Mouse (Mus musculus): Measurements from ENCODE around the gene Gm49378. TPM values are rescaled to one million over a fixed set of nuclear protein-coding genes. Genes with fewer than 3 reads are reported as not detected.
A peak's percentile ranks its signal among the peaks of the same experiment; 100 is the strongest.

Gm49378 gene
- polyA plus RNA-seq, 1 experiment from 2014 or later = 1.4 TPM

DNA sequence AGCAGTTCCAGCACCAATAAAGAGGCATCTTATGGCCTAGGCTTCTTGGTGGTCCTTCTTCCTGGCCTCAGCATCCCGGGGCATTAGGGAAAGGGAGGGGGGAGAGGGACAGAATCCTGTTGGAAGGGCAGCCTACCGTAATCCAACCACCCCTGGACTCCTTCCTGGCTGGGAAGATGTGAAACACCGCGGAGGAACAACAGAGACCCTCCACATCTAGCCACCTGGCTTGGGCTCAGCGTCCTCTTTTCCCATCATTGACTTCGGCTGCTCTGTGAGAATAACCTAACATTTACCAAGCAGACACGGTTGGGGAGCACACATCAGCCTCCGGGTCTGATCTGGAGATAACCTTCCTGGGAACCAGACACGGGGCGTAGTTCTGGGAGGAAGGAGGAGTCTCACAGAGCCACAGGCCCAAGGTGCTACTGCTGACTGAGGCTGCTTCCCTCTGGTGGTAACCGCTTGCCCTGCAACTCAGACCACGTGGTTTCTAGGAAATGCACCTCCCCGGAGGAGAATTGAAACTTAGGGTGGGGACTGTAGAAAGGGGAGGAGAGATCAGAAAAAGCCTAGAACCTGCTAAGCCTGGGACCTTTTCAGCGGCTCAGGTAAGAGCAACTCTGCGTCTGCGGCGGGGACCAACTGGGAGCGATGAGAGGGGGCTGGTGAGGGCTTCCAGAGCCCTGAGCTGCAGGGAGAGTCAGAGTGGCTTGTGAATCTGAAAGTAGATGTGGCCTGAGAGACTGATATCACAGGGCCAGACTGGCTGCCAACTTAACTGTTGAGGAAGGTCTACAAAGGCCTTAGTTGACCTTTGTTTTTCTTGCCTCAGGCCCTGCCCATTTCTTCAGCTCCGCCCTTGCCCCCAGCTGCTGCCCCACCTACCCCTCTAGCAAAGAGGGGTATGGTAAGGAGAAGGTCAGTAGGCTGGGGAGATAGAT is 33.8 kb downstream of the Gm49378 start:
- ATAC-seq (ENCODE audit: low read depth) (peak; percentile 93), DNase-seq (peak; percentile 94)
- no peaks in the 10 kb centered on the region for H3K9me3 ChIP-seq (replicated peaks)
- H3K9ac ChIP-seq = peak overlapping the region; percentile 78
- peaks cover 88% of the 10 kb centered on the region for H3K36me3 ChIP-seq
- H3K4me1 ChIP-seq (replicated peaks) = peaks cover 65% of the 10 kb centered on the region
- H3K4me3 ChIP-seq (replicated peaks) = peak overlapping the region; percentile 64
- peak overlapping the region; percentile 85 for H3K4me2 ChIP-seq
- peak overlapping the region; percentile 92 for H3K27ac ChIP-seq
- 11% methylated on average over 19 of the region's 19 CpGs for WGBS (ENCODE audit: insufficient replicate concordance)
- no peaks in the 10 kb centered on the region for H3K27me3 ChIP-seq

DNA sequence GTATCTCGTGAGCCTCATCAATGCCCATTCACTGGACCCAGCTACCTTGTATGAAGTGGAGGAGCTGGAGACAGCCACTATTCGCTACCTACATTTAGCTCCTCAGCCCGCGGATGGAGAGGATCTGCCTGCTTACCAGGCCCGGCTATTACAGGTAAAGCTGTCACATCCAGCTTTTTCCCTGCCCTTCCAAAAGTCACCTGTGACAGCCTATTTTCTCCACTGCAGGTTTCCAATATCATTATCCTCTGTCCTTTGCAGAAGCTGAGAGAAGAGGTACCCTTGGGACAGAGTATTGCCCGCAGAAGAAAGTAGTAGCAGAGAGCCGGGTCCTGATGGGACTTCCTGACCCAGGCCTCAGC is 34.4 kb downstream of the Gm49378 start, which contains the start of gene Irf9:
Gene Irf9, plus strand, starts transcription at position 301 of the 362 bp plus-strand sequence.
- no peak for DNase-seq
- 78% methylated on average over 7 of the region's 7 CpGs for WGBS (ENCODE audit: insufficient replicate concordance)
- no peak for ATAC-seq (ENCODE audit: low read depth)
- peak within 1 kb of the TSS; percentile 78 for H3K9ac ChIP-seq
- peak within 1 kb of the TSS; percentile 85 for H3K4me2 ChIP-seq
- H3K4me1 ChIP-seq (replicated peaks) = peaks cover 60% of the 10 kb centered on the region
- H3K9me3 ChIP-seq (replicated peaks) = no peaks in the 10 kb centered on the region
- H3K4me3 ChIP-seq (replicated peaks) = peak within 1 kb of the TSS; percentile 64
- peaks cover 88% of the 10 kb centered on the region for H3K36me3 ChIP-seq
- H3K27me3 ChIP-seq = no peaks in the 10 kb centered on the region
- peak within 1 kb of the TSS; percentile 92 for H3K27ac ChIP-seq

GRCm38 (mm10) chr14:55598521-55599390 is 38.9 kb downstream of the Gm49378 start:
- Histone ChIP-seq H3K4me3 (replicated peaks) (no peak overlapping the region), H3K36me3 (peaks cover 96% of the 10 kb centered on the region), H3K27ac (no peak overlapping the region), H3K27me3 (no peaks in the 10 kb centered on the region), H3K9ac (no peak overlapping the region), H3K4me1 (replicated peaks) (peaks cover 22% of the 10 kb centered on the region), H3K9me3 (replicated peaks) (no peaks in the 10 kb centered on the region), H3K4me2 (no peak overlapping the region)
- ATAC-seq (ENCODE audit: low read depth) (no peak), DNase-seq (no peak)
- 89% methylated on average over 21 of the region's 21 CpGs for WGBS (ENCODE audit: insufficient replicate concordance)

DNA sequence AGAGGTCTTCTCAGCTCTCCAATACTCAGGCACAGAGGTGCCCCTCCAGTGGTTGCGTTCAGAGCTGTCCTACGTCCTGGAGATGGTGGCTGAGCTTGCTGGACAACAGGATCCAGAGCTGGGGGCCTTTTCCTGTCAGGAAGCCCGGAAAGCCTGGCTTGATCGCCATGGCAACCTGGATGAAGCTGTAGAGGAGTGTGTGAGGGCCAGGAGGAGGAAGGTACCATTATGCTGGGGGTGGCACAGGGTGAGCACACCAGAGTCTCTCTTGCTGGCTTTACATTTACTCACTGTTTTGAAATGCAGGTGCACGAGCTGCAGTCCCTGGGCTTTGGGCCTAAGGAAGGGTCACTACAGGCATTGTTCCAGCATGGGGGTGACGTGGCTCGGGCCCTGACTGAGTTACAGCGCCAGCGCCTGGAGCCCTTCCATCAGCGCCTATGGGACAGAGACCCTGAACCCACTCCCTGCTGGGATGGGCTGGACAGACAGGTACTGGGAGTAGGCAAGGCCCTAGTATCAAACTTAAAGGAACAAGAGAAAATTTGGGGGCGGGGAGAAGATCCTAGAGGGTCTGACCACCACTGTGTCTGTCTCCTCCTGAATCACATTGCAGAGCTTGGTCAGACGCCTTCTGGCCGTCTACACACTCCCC is 41.5 kb downstream of the Gm49378 start:
- Histone ChIP-seq H3K4me2 (no peak overlapping the region), H3K4me1 (replicated peaks) (peaks cover 22% of the 10 kb centered on the region), H3K27me3 (no peaks in the 10 kb centered on the region), H3K27ac (no peak overlapping the region), H3K36me3 (peaks cover 76% of the 10 kb centered on the region), H3K9me3 (replicated peaks) (no peaks in the 10 kb centered on the region), H3K4me3 (replicated peaks) (no peak overlapping the region), H3K9ac (no peak overlapping the region)
- WGBS (ENCODE audit: insufficient replicate concordance) = 81% methylated on average over 13 of the region's 13 CpGs
- DNase-seq = no peak
- ATAC-seq (ENCODE audit: low read depth) = no peak

DNA sequence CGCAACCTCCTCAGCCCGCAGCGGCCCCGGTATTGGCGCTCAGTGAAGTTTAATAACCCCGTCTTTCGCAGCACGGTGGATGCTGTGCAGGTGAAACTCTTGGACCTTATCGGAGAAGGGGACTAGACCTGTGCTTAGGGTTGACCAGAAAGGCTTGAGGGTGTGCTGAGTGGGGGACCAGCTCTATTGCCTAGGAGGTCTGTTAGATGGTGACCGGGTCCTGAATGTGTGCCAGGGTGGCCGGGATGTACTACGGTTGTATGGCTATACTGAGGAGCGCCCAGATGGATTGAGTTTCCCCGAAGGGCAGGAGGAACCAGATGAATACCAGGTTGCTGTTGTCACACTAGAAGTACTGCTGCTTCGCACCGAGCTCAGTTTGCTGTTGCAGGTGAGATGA is 45.5 kb downstream of the Gm49378 start:
- Histone ChIP-seq H3K9ac (peak overlapping the region; percentile 95), H3K9me3 (replicated peaks) (no peaks in the 10 kb centered on the region), H3K27ac (peak overlapping the region; percentile 99), H3K27me3 (no peaks in the 10 kb centered on the region), H3K4me2 (peak overlapping the region; percentile 88), H3K4me1 (replicated peaks) (peaks cover 51% of the 10 kb centered on the region), H3K4me3 (replicated peaks) (peak overlapping the region; percentile 92), H3K36me3 (peaks cover 61% of the 10 kb centered on the region)
- ATAC-seq (ENCODE audit: low read depth) = no peak
- DNase-seq = no peak
- WGBS (ENCODE audit: insufficient replicate concordance) = 6% methylated on average over 16 of the region's 16 CpGs

- DNase-seq (peak; percentile 95), ATAC-seq (ENCODE audit: low read depth) (peak; percentile 90)
- H3K27ac ChIP-seq = peak within 1 kb of the TSS; percentile 99
- H3K4me1 ChIP-seq (replicated peaks) = peaks cover 59% of the 10 kb centered on the region
- peak within 1 kb of the TSS; percentile 95 for H3K9ac ChIP-seq
- no peaks in the 10 kb centered on the region for H3K9me3 ChIP-seq (replicated peaks)
- under 1% methylated on average over 33 of the region's 33 CpGs for WGBS (ENCODE audit: insufficient replicate concordance)
- H3K4me2 ChIP-seq = peak within 1 kb of the TSS; percentile 88
- H3K36me3 ChIP-seq = peaks cover 57% of the 10 kb centered on the region
- H3K4me3 ChIP-seq (replicated peaks) = peak within 1 kb of the TSS; percentile 92
- no peaks in the 10 kb centered on the region for H3K27me3 ChIP-seq
Observed at GRCm38 (mm10) chr14:55591331-55591891, 46.3 kb downstream of the Gm49378 start, which contains the start of gene Rnf31. Gene Rnf31 (plus strand): TSS chr14:55591708.

- Histone ChIP-seq H3K27me3 (no peaks in the 10 kb centered on the region), H3K36me3 (peaks cover 51% of the 10 kb centered on the region), H3K27ac (peak within 1 kb of the TSS; percentile 99), H3K4me3 (replicated peaks) (peak within 1 kb of the TSS; percentile 92), H3K4me2 (peak within 1 kb of the TSS; percentile 88), H3K9me3 (replicated peaks) (no peaks in the 10 kb centered on the region), H3K9ac (peak within 1 kb of the TSS; percentile 95), H3K4me1 (replicated peaks) (peaks cover 65% of the 10 kb centered on the region)
- WGBS (ENCODE audit: insufficient replicate concordance) = under 1% methylated on average over 22 of the region's 22 CpGs
- ATAC-seq (ENCODE audit: low read depth) = peak; percentile 86
- peak; percentile 89 for DNase-seq
Observed at GRCm38 (mm10) chr14:55590748-55591330, 46.9 kb downstream of the Gm49378 start, which contains the start of gene Psme2. Gene Psme2 (minus strand): TSS chr14:55591113.

DNA sequence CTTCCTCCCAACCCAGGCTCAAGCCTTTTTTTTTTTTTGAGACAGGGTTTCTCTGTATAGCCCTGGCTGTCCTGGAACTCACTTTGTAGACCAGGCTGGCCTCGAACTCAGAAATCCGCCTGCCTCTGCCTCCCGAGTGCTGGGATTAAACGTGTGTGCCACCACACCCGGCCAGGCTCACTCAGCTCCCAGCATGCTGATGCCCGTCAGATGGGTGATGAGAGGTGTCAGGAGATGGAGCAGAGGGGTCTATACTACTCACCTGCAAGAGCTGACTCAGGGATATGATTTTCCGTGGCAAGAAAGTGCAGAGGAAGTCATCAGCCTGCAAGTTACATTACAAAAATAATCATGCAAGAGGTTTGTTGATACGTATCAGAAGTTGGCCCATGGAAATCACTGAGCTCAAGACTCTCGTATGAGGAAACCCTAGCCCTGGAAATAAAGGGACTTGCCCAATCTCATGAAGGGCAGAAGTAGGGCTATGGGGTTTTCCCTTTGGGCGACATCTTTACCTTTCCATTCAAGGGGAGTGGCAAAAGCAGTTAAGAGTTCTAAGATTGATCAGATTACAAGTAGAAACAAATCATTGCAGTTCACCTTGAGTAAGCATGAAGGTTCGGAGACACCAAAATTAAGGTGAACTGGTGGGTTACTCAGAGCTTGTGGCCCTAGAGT is 47.8 kb downstream of the Gm49378 start:
- H3K9ac ChIP-seq = peak overlapping the region; percentile 95
- 64% methylated on average over 11 of the region's 11 CpGs for WGBS (ENCODE audit: insufficient replicate concordance)
- no peaks in the 10 kb centered on the region for H3K27me3 ChIP-seq
- ATAC-seq (ENCODE audit: low read depth) (no peak), DNase-seq (no peak)
- H3K4me2 ChIP-seq = peak overlapping the region; percentile 88
- peaks cover 72% of the 10 kb centered on the region for H3K4me1 ChIP-seq (replicated peaks)
- peak overlapping the region; percentile 99 for H3K27ac ChIP-seq
- H3K36me3 ChIP-seq = peaks cover 42% of the 10 kb centered on the region
- H3K4me3 ChIP-seq (replicated peaks) = peak overlapping the region; percentile 92
- H3K9me3 ChIP-seq (replicated peaks) = no peaks in the 10 kb centered on the region

DNA sequence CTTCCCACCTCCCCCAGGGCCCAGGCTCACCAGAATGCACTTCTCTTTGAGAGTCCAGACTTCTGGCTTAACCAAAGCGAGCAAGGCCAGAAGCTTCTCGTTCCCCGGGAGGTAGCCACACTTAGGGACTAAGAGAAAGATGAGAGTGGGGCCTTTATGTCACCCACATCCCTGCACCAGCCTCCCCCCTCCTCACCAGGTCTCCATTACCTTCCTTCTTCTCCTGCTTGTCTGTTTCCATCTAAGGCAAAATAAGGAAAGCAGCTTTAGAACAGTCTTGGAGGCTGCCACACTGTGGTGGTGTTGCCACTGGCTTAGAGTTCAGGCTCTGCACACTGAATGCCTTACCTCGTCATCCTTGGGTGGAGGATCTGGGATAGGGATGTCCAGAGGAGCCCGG is 48.4 kb downstream of the Gm49378 start:
- ATAC-seq (ENCODE audit: low read depth) = no peak
- peak overlapping the region; percentile 6; the same call in 1 of the 2 replicates for H3K9ac ChIP-seq

DNA sequence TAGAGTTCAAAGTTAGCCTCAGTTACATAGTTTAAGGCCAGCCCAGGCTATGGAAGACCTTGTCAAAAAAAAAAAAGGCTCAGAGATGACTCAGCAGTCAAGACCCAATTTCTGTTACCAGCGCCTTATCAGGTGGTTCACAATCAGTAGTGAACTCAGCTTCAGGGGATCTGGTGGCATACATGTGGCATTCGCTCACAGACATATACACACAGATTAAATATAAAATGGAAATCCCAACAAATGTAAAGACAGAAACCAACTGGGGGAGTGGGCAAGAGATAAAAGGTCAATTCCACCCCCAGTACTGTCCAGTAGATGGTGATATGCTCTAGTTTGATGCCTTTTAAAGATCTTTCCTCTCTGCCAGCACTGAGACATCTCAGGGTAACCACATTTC is 51.5 kb downstream of the Gm49378 start:
- Histone ChIP-seq H3K4me3 (replicated peaks) (peak overlapping the region; percentile 81), H3K27ac (peak overlapping the region; percentile 96), H3K9ac (peak overlapping the region; percentile 85), H3K4me1 (replicated peaks) (peaks cover 75% of the 10 kb centered on the region), H3K4me2 (peak overlapping the region; percentile 97), H3K9me3 (replicated peaks) (no peaks in the 10 kb centered on the region), H3K27me3 (no peaks in the 10 kb centered on the region), H3K36me3 (peaks cover 40% of the 10 kb centered on the region)
- WGBS (ENCODE audit: insufficient replicate concordance) = 16% methylated on average over 2 of the region's 2 CpGs
- ATAC-seq (ENCODE audit: low read depth) (peak; percentile 47), DNase-seq (peak; percentile 64)

More for the DNA sequence above, 48.4 kb downstream of the Gm49378 start:
- Histone ChIP-seq H3K9me3 (replicated peaks) (no peaks in the 10 kb centered on the region), H3K4me1 (replicated peaks) (peaks cover 78% of the 10 kb centered on the region), H3K4me2 (peak overlapping the region; percentile 88; the same call in 1 of the 2 replicates), H3K4me3 (replicated peaks) (peak overlapping the region; percentile 92; the same call in 1 of the 2 replicates), H3K27ac (peak overlapping the region; percentile 99), H3K36me3 (peaks cover 36% of the 10 kb centered on the region), H3K27me3 (no peaks in the 10 kb centered on the region)
- DNase-seq = no peak
- WGBS (ENCODE audit: insufficient replicate concordance) = 91% methylated on average over 5 of the region's 5 CpGs

Measured in liver, embryonic 13.5 days (tissue).